Mouse (Mus musculus): ENCODE measurements at regions not wholly inside any gene's neighbourhood (a gene's known extent, or its start where the extent isn't known, plus 50 kb on each side); places are given as distances from the start of the nearest gene placed in this dataset.

- TF ChIP-seq CTCF (IDR thresholded peaks at IDR 0.05; ENCODE audit: low read depth, low read length) (no peak), EP300 (IDR thresholded peaks at IDR 0.05; ENCODE audit: insufficient read depth, low read depth, low read length) (no peak), POLR2A (IDR thresholded peaks at IDR 0.05; ENCODE audit: insufficient read depth, low read length) (no peak)
Observed at GRCm38 (mm10) chr7:37845201-37845600, 71.8 kb upstream of the Zfp536 start.

Data from ES-Bruce4 (cell line).